Mouse (Mus musculus): Measurements from ENCODE around the gene Rasgrp4. TPM values are rescaled to one million over a fixed set of nuclear protein-coding genes. Genes with fewer than 3 reads are reported as not detected.
A peak's percentile ranks its signal among the peaks of the same experiment; 100 is the strongest.
"Not testable (repeated sequence)": the region's sequence is repeated elsewhere in the genome, so short reads cannot be mapped to it uniquely, and the experiment has no call there.

Gene Rasgrp4
- 1 to 10 TPM; 1.1 to 3.2 TPM for polyA plus RNA-seq (2017; shearing (Covaris generic))

- peak; percentile 99 for ATAC-seq
Observed at GRCm38 (mm10) chr7:29134693-29135386, at the start of gene Rasgrp4. TSS of gene Rasgrp4 (plus strand) at chr7:29134851.

DNA sequence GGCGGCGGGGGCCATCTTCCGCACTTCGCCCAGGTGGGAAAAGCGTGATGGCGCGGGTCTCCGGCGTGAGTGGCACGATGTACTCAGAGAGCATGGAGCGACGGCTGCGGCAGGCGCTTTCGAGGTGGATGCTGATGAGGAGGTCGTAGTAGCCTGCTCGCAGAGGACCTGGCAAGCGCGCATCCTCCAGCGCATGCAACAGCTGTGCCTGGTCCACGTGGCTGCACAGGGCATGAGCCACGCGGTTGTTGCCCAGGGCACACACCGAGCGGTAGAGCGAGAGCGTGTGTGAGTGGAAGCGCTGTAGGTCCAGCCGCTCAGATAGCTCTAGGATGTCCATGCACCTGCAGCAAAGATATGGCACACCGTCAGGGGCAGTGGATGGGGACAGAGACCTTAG, 48.7 kb upstream of the Rasgrp4 start:
- no peak for ATAC-seq

DNA sequence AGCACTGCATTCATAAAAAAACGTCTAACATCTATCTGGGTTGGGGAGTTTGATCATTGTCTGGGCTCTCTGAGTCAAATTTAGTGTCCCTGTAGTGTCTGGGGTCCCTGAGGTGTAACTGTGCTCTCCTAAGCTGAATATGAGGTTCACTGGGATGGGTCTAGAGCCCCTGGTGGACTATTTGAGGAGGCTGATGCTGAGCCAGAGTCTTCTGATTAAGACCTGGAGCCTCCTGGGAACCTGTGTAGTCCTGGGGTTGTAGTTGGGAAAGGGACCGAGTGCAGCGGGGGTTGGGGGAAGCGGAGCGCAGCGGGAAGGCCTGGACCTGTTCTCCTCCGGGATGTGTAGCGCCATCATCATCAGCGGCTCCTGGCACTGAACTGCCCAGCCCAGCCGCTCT, 47.7 kb upstream of the Rasgrp4 start:
- ATAC-seq, result no peak

DNA sequence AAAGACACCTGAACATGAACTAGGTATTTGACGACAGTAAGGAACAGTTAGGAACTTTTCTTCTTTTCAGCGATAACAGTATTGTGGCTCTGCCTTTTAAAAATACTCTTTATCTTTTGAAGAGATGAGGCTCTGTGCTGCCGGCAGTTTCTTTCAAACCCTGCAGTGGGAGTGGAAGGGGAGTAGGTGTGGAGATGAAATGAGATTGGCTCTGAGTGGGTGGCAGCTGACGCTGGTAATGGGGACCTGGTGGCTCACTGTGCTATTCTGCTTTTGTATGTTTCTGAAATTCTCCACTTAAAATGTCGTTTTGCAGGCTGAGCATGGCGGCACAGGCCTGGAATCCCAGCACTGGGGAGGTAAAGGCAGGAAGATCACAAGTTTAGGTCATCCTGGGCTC, 45.8 kb upstream of the Rasgrp4 start:
- no peak for ATAC-seq

GRCm38 (mm10) chr7:29097131-29097530, 37.5 kb upstream of the Rasgrp4 start:
- ATAC-seq, result no peak

DNA sequence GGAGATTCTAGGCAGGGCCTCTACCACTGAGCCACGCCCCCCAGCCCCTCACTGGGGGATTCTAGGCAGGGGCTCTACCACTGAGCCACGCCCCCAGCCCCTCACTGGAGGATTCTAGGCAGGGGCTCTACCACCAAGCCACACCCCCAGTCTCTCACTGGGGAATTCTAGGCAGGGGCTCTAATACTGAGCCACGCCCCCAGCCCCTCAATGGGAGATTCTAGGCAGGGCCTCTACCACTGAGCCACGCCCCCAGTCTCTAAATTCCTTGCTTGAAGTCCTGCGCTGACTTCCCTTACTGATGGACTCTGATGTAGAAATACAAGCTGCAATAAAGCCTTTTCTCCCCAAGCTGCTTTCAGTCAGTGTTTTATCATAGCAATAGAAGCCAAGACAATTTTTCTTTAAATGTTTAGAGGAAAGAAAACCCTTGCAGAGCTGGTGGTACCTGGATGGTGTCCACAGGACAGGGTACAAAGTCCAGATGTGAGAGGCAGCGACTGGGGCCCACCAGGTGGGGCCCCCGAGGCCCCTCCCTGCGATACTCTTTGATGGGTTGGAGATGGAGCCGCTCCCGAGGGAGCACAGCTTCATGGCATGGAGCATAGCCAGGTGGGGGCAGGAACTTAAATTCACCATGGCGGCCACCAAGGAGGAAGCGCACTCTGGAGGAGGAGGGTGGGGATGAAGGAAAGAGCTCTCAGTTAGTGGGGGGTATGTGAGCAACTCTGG, 33.2 kb upstream of the Rasgrp4 start:
- ATAC-seq, result no peak

- no peak for ATAC-seq
Observed at GRCm38 (mm10) chr7:29108992-29109955, 25.4 kb upstream of the Rasgrp4 start.

- ATAC-seq, result no peak
Observed at GRCm38 (mm10) chr7:29118142-29118851, 16.4 kb upstream of the Rasgrp4 start.

DNA sequence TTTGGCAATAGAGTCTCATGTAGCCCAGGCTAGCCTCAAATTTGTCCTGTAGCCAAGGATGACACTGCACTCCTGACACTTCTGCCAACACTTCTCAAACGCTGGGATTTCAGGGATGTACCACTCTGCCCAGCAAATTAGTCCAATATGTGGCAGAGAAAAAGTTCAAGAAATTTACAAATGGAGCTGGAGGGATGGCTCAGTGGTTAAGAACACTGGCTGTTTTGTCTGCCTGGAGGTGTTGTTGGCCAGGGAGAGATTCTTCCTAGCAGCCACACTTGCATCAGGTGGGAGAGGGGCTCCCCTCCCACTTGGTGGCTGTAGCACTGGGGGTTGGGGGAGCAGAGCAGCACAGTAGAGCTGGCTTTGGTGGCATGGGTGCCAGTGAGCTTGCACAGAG, 15.1 kb upstream of the Rasgrp4 start:
- no peak for ATAC-seq

- ATAC-seq, result no peak
Observed at GRCm38 (mm10) chr7:29122821-29123220, 11.8 kb upstream of the Rasgrp4 start.

DNA sequence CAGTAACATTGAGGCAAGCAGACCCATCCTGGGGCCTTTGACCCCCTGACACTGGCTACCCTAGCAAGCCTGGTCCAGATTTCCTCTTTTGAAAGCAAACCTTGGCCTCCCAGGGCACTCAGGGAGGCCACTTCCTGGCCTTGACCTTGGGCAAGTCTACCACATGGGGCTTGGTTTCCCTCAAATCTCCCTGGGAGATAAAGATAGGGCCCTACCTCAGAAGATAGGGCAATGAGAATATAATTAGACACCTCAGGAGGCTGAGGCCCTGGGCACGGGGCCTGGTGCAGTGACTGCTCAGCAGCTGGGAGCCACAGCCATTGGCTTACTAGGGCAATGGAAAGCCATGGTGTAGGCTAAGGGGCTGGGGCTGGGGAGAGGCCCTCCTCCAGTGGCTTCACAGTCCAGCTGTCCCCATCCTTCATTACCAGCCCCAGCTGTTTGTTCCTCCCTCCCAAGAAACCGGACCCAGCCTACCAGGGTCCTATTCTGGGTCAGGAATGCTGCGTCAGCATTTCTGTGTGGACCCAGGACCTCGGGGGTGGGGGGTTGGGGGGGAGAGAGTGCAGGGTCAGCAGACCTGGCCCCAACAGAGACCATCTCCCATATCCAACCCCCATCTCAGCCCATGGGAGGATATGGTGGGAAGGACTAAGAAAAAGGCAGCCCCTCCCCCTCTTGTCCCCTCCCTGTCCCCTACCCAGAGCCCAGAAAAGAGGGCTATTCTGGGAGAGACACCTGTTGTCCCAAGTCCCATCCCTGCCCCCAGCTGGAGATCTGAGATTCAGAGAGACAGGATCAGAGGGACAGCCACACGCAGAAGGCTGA, 10.9 kb upstream of the Rasgrp4 start:
- no peak for ATAC-seq

GRCm38 (mm10) chr7:29124970-29125369, 9.7 kb upstream of the Rasgrp4 start, which contains the start of gene Ryr1:
TSS of gene Ryr1 (minus strand) at chr7:29125179.
- peak; percentile 39 for ATAC-seq

GRCm38 (mm10) chr7:29126173-29126915, 8.3 kb upstream of the Rasgrp4 start:
- ATAC-seq, result peak; percentile 84

DNA sequence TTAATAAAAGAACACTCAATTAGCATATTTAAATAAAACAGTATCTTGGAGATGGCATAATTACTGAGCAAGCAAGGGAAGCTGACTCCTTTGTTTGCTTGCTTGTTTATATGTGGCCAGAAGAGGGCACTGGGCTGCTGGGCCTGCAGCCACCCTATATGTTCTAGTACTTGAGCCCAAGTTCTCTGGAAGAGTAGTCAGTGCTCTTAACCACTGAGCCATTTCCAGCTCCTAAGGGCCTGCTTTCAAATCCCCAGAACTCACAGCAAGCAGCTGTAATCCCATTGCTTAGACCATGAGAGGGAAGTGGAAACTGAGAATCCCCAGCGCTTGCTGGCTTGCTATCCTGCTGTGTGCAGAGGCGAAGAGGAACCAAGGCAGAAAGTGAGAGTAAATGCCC, 5.9 kb upstream of the Rasgrp4 start:
- peak; percentile 34 for ATAC-seq

DNA sequence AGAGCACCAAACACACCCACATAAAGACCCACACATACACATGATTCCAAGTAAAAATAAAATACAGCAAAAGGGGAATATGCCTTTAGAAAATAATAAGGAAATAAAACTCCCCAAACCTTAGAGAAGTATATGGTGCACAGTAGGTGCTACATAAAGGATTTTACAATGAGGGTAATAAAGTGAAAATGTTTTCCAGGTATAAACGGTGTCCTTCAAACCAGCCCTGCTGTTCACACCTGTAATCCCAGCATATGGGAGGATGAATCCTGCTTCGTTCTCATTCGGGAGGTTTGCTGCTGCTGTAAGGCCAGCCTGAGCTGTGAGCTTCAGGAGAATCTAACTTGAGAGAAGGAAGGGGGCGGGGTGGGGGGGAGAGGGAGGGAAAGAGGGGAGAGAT, 421 bp upstream of the Rasgrp4 start:
- peak; percentile 23 for ATAC-seq

GRCm38 (mm10) chr7:29137429-29137828, 2.8 kb downstream of the Rasgrp4 start:
- ATAC-seq, result no peak

DNA sequence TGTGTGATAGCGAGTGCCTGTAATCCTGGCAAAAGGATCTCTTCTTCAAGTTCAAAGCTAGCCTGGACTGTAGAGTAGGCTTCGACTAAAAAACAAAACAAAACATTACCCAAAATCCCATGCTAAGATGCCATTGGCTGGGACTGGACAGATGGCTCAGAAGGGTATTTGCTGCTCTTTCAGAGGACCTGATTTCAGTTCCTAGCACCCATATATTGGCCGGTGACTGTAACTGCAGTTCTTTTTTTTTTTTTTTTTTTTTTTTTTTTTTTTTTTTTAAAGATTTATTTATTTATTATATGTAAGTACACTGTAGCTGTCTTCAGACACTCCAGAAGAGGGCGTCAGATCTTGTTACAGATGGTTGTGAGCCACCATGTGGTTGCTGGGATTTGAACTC, 4.6 kb downstream of the Rasgrp4 start:
- ATAC-seq, result not testable (repeated sequence)

DNA sequence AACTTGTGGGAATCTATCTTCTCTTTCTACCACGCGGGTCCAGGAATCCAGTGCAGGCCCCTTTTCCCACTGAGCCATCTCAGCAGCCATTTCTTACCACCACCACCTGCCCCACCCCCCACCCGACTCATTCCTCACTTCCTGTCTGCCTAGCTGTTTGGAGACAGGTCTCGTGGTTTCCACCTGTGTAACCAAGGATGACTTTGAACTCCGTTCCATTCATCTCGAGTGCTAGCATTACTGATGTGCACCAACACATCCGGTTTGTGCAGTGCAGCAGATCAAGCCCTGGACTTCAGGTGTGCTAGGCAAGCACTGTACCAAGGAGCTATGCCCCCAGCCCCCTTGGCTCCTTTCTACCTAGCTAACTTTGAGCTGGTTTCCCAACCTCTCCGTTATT, 6.8 kb downstream of the Rasgrp4 start:
- ATAC-seq, result peak; percentile 92

DNA sequence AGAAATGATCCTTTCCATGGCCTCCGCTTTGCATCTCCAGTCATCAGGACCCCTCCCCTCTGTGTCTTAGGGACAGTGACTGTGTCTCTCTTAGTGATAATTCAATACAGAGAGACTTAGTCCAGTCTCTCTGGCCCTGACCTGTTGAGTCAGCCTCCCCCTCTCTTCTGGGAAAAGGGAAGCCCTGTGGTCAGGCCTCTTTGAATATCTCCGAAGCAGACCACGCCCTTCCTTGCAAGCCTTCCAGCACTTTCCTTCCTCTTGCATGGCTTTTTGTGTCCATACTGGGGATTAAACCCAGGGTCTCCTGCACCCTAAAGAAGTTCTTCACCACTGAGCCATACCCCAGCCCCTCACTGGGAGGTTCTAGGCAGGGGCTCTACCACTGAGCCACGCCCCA, 9.4 kb downstream of the Rasgrp4 start:
- no peak for ATAC-seq

- ATAC-seq, result no peak
Observed at GRCm38 (mm10) chr7:29146625-29147367, 12.1 kb downstream of the Rasgrp4 start.
